Mouse (Mus musculus) left cerebral cortex, adult 18-20 months (tissue): ENCODE measurements around the gene Sat2. TPM values are rescaled to one million over a fixed set of nuclear protein-coding genes. Genes with fewer than 3 reads are reported as not detected.

Experiments
- DNase-seq, 2 experiments: peaks; one replicate each; pipeline ENCODE4 v3.0.0; 2021 to 2022; ENCODE audit warnings: low spot score in 2 of 2, mixed read lengths in 1 of 2
- microRNA-seq, 2 experiments: library from miRNA; unstranded; fragments of <30 nt; microRNA quantifications; one replicate each; pipeline ENCODE4 v1.2.0; 2021
- total RNA-seq, 2 experiments: library from RNA; stranded (reverse); gene quantifications; 2 replicates each; pipeline ENCODE4 v1.2.3; 2021

The Sat2 gene
- total RNA-seq, 2 experiments from 2014 or later: 8.5 to 9.5 TPM

- DNase-seq: no peak
Measured at GRCm38 (mm10) chr11:69666665-69667005, 44.8 kb downstream of the Sat2 start.

GRCm38 (mm10) chr11:69670786-69671725 is 49.2 kb downstream of the Sat2 start:
- peak; percentile 85 to 89 for DNase-seq

- peak in 1 of 2 experiments; percentile 29 for DNase-seq
Measured at GRCm38 (mm10) chr11:69671726-69672124, 49.9 kb downstream of the Sat2 start.

GRCm38 (mm10) chr11:69672211-69672706 is 50.4 kb downstream of the Sat2 start, which contains the start of gene Eif4a1:
Gene Eif4a1, minus strand, starts transcription at chr11:69672423.
- peak; percentile 99 to 100 for DNase-seq

Small RNA genes within 50 kb of the gene (microRNA-seq; reads per million reads assigned to microRNA genes)
- gene Mir1934 (6.1 to 10.4 reads per million in 2 experiments), gene Mir467f (0 reads per million in 2 experiments)

Other genes with a start within 250 kb of the Sat2 start
- gene Naa38, start 226.5 kb upstream of the Sat2 start, total RNA-seq: 100 to 1,000 TPM; 117 to 120 TPM
- gene Cyb5d1, start 226.4 kb upstream of the Sat2 start, total RNA-seq: 10 to 100 TPM; 42.7 to 48.1 TPM
- 1 to 10 TPM; 3.4 to 3.7 TPM for gene Tmem88, start 223.8 kb upstream of the Sat2 start, total RNA-seq
- gene Kdm6b, start 208.3 kb upstream of the Sat2 start, total RNA-seq: 10 to 100 TPM; 28.2 to 32.2 TPM
- gene Dnah2, start 72.9 kb upstream of the Sat2 start, total RNA-seq: 1 to 10 TPM; 2.2 to 3.7 TPM
- 10 to 100 TPM; 51.9 to 65.6 TPM for gene Efnb3, start 61.8 kb upstream of the Sat2 start, total RNA-seq
- 10 to 100 TPM in 1 of 2 experiments, 1 to 10 TPM in 1; 9.2 to 10.7 TPM for gene Wrap53, start 41.8 kb upstream of the Sat2 start, total RNA-seq
- gene Trp53, start 41.7 kb upstream of the Sat2 start, total RNA-seq: 10 to 100 TPM; 22.9 to 25.9 TPM
- 100 to 1,000 TPM; 392 to 424 TPM for gene Atp1b2, start 16.1 kb upstream of the Sat2 start, total RNA-seq
- gene Shbg, start 4.1 kb upstream of the Sat2 start, total RNA-seq: not detected
- gene Fxr2, start 11.0 kb downstream of the Sat2 start, total RNA-seq: 100 to 1,000 TPM; 148 TPM
- gene Sox15, start 33.3 kb downstream of the Sat2 start, total RNA-seq: not detected
- gene Mpdu1, start 40.6 kb downstream of the Sat2 start, total RNA-seq: 10 to 100 TPM; 47.5 to 58.2 TPM
- gene Cd68, start 44.1 kb downstream of the Sat2 start, total RNA-seq: 10 to 100 TPM; 15.1 to 15.5 TPM
- 100 to 1,000 TPM; 289 to 295 TPM for gene Eif4a1, start 50.4 kb downstream of the Sat2 start, total RNA-seq
- gene Senp3, start 60.1 kb downstream of the Sat2 start, total RNA-seq: 10 to 100 TPM; 91.4 to 98.7 TPM
- gene Tnfsf13, start 63.8 kb downstream of the Sat2 start, total RNA-seq: 1 to 10 TPM; 1.6 to 2.9 TPM
- 10 to 100 TPM; 11.5 to 12.1 TPM for gene Tnfsf12, start 73.8 kb downstream of the Sat2 start, total RNA-seq
- 1 to 10 TPM; 1.7 to 4.1 TPM for gene Tnfsfm13, start 74.1 kb downstream of the Sat2 start, total RNA-seq
- 10 to 100 TPM; 44.2 to 46.2 TPM for gene Polr2a, start 136.6 kb downstream of the Sat2 start, total RNA-seq
- gene Slc35g3, start 139.9 kb downstream of the Sat2 start, total RNA-seq: not detected
- 100 to 1,000 TPM; 146 to 156 TPM for gene Zbtb4, start 143.9 kb downstream of the Sat2 start, total RNA-seq
- 1 to 10 TPM; 1.2 TPM for gene Chrnb1, start 173.9 kb downstream of the Sat2 start, total RNA-seq
- 10 to 100 TPM; 17.1 to 18.5 TPM for gene Fgf11, start 179.8 kb downstream of the Sat2 start, total RNA-seq
- under 1 TPM in 1 of 2 experiments, not detected in 1; 0.26 TPM for gene Tmem102, start 183.6 kb downstream of the Sat2 start, total RNA-seq
- gene Gm39566, start 193.3 kb downstream of the Sat2 start, total RNA-seq: not detected
- not detected for gene Spem2, start 196.4 kb downstream of the Sat2 start, total RNA-seq
- not detected for gene Spem1, start 200.2 kb downstream of the Sat2 start, total RNA-seq
- 100 to 1,000 TPM; 215 to 224 TPM for gene Nlgn2, start 215.8 kb downstream of the Sat2 start, total RNA-seq
- gene Tmem256, start 216.5 kb downstream of the Sat2 start, total RNA-seq: 100 to 1,000 TPM; 120 to 143 TPM
- gene Plscr3, start 224.4 kb downstream of the Sat2 start, total RNA-seq: 10 to 100 TPM; 15.6 to 17.7 TPM
- gene Tnk1, start 236.7 kb downstream of the Sat2 start, total RNA-seq: under 1 TPM in 1 of 2 experiments, not detected in 1; 0.14 TPM